Mouse (Mus musculus) splenic B cell, adult 2 months (primary cell): ENCODE data around the gene Dgkb.

ENCODE experiments used
- DNase-seq: peaks from one replicate; pipeline ENCODE4 v3.0.0-alpha.2; 2011; ENCODE audit warnings: low read depth, low spot score
- H3K27me3 ChIP-seq: 2 replicates; pipeline ENCODE4 v1.6.1; 2012; ENCODE audit warnings: mild to moderate bottlenecking, low read length, moderate library complexity, mixed read lengths; ENCODE audit not compliant: control insufficient read depth, poor library complexity, insufficient read depth, severe bottlenecking
- H3K36me3 ChIP-seq: 2 replicates; pipeline ENCODE4 v1.6.1; 2012; ENCODE audit warnings: mild to moderate bottlenecking, low read length, moderate library complexity, mixed read lengths; ENCODE audit not compliant: control insufficient read depth, poor library complexity, insufficient read depth, severe bottlenecking

The Dgkb gene

DNA sequence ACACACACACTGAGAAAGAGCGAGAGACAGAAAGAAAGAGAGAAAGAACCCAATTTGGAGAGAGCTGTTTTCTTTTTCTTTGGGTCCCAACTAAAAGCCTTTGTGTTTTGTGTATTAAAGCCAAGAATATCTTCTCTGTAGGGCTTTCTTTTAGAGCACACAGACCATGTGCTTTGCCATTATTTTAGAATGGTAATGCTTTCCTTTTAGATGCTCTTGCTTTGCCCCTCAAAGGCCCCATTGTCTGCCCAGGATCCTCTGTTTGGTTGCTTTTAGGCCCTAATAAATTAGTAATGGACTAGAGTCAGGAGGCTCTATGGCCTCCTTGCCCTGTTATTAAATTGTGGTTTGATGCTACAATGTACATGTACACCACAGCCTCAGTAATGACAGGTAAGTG is 690.7 kb downstream of the Dgkb start:
- Histone ChIP-seq H3K36me3 (no peaks in the 10 kb centered on the region), H3K27me3 (no peaks in the 10 kb centered on the region)
- DNase-seq, result no peak

DNA sequence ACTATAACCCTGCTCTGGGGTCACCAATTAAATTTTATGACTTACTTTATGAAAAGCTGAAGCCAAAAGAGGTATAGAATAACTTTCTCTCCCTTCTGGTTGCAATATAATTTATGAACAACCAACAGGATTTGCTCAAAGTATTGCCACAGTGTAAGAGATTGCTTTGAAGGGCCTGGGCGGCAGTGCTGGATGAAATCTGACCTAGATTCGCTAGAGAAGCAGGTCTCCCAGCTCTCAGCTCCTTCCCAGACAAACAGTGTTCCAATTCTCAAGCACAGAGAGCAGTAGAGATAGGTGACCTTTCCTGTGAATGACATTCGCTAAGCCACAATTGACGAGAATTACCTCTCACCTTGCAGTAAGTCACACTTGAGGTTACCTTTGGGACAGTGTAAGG is 727.9 kb downstream of the Dgkb start:
- H3K36me3 ChIP-seq, result no peaks in the 10 kb centered on the region
- no peaks in the 10 kb centered on the region for H3K27me3 ChIP-seq
- no peak for DNase-seq

DNA sequence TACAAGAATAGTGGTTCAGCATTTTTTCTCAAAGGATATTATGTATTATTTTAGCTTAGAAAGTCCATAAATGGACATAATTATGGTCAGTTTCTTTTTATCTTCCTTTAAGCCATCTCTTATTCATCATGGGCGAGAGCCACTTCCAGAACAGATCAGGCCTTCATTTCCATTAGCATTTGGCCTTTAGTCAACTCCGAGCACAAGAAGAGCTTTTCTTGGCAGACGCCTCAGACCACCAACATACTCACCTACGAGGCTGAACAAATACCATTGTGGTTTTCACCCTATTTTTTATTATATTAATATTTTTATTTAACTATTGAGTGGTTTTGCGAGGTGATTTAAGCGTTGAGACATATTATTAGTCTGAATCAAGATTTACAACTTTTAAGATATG is 759.6 kb downstream of the Dgkb start:
- no peaks in the 10 kb centered on the region for H3K36me3 ChIP-seq
- DNase-seq, result no peak
- H3K27me3 ChIP-seq, result no peaks in the 10 kb centered on the region

DNA sequence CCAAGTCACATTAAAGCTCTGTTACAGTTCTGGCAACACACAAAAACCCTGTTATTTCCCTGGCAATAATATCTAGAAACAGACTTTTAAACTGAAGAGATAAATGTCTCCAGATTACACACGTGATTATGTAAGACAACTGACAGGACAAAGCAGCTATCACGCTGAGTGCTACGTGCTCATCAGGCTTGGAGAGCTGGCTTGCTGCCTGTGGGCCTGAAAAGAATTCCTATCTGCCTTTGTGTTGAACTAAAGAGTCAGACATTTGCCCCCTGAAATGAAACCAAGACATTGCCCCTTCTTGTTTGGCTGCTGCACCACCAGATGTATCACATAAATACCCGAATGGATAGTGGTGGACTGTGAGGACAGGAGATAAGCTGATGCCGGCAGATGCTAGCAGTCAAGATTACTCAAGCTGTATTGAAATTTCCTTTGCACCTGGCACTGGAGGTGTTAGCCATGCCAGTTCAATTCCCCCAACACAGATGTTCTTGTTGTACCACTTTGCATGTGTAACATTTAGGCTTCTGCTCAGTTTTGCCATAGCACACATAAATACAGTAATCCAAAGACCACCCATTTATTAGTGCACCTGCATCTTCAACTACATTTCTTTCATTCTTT is 761.8 kb downstream of the Dgkb start:
- no peaks in the 10 kb centered on the region for H3K36me3 ChIP-seq
- no peak for DNase-seq
- H3K27me3 ChIP-seq, result no peaks in the 10 kb centered on the region

DNA sequence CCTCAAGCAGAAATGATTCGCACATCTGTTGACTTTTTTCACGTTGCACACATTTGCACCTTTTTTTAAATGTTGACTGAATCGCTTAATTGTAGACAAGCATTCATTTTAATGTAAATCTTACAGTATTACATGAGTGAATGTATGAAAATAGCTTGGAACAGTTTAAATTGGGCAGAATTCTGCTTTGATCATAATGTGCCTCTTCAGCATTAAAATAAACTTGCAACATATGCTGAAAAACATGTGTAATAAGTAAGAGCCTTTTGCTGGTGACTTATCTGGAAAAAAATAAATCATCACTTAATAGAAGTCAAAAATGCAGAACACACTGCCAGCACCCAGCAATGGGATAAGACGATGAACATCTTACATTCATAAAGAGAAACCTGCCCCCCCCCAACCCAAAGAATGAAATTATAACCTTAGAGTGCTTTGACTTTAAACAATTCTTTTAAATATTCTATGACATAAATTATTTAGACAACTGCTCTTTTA is 768.9 kb downstream of the Dgkb start:
- DNase-seq, result no peak
- Histone ChIP-seq H3K36me3 (no peaks in the 10 kb centered on the region), H3K27me3 (no peaks in the 10 kb centered on the region)

DNA sequence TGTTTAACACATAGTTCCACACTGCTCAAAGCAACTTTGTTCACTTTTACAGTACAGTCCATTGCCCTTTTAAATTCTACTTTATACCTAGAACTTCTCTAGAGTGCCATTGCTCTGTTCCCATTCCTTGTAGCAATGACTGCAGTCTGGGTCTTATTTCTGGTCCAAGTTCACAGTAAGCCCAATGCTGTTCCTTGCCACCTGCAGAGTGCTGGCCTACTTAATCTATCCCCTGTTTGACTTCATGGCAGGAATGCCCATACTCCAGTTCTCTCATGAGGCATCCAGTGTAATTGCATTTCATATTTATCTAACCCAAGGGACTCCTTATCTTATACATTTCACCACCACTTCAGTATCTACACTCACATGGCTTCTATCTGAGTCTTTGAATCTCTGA is 772.4 kb downstream of the Dgkb start:
- Histone ChIP-seq H3K27me3 (no peaks in the 10 kb centered on the region), H3K36me3 (no peaks in the 10 kb centered on the region)
- DNase-seq, result no peak

DNA sequence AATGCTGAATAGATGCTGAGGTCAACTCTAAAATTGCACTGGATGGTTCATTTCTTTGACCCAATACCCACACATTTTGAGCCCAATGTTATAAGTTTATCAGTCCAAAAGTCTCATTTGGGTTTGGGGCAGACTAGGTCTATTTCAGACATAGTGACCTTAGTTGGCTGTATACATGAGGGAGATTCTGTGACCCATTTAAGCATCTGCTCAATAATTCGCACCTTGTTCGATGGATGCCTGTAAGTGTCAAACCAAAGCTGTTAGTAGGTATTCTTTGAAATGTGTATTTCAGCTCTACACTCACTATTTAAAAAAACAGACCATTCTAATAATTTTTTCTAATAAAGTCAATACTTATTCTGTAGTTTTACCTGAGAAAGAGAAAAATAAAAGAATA is 776.1 kb downstream of the Dgkb start:
- Histone ChIP-seq H3K36me3 (no peaks in the 10 kb centered on the region), H3K27me3 (no peaks in the 10 kb centered on the region)
- no peak for DNase-seq

DNA sequence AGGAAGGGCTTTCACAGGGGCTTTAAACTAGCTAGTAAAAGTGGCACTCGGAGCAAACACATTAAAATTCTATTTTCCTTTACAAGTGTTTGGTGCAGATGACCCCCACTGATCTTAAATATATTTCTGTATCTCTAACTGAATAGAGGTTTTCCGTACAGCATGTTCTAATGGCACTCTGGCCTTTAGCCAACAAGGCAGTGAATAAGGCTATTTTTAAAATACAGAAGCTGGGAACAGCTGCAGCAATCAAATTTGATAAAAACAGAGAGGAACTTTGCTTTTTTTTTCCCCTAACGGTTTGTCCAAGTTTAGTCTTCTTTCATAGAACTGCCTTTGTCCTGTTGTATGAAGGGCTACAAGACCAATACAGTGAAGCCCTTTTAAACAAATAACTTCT is 776.5 kb downstream of the Dgkb start:
- DNase-seq, result no peak

DNA sequence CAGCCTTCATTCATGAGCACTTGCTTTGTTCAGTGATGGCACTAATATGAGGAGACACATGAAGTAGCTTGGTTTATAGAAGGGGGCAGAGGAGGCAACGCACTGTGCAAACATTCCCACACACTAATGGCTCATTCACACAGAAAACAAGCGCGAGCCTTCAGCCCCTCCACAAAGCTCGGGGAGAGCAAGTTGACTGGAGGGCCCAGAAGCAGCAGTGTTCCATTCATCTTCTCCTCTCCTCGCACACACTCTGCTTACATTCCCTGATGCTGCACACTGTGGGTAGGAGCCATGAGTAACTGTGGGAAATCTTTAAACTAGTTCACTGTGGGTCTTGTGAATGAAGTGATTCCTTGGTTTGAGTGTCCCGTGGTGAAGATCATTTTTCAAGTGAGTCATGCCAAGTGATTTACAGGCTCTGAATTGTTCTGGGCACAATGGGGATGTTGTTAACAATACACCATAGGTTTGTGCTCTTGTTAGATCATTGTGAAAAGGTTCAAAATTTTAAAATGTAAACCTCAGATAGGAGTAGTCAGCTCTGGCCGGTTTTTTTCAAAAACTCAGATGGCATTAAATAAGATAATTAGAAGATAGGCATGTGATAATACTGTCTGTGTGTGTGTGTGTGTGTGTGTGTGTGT is 779.0 kb downstream of the Dgkb start:
- Histone ChIP-seq H3K36me3 (no peaks in the 10 kb centered on the region), H3K27me3 (no peaks in the 10 kb centered on the region)
- no peak for DNase-seq

More for the DNA sequence above, 776.5 kb downstream of the Dgkb start:
- Histone ChIP-seq H3K27me3 (no peaks in the 10 kb centered on the region), H3K36me3 (no peaks in the 10 kb centered on the region)

DNA sequence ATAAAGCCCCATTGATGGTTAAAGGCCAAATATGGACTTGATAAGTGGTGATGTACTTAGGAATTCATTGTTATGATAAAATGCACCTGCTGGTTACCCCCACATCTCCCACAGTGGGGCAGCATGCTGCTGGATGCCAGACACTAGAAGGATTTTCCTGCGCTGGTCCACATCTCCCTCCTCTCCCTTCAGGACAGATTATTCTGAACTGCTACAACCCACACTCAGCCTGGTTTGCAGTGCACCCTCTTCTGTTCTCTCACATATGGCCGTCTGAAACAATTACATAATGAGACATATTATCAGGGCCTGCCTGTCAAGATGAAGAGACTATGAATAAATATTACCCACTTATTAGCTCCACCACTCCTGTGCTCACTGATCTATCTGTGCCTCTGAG is 780.6 kb downstream of the Dgkb start:
- no peak for DNase-seq
- no peaks in the 10 kb centered on the region for H3K27me3 ChIP-seq
- H3K36me3 ChIP-seq, result no peaks in the 10 kb centered on the region

DNA sequence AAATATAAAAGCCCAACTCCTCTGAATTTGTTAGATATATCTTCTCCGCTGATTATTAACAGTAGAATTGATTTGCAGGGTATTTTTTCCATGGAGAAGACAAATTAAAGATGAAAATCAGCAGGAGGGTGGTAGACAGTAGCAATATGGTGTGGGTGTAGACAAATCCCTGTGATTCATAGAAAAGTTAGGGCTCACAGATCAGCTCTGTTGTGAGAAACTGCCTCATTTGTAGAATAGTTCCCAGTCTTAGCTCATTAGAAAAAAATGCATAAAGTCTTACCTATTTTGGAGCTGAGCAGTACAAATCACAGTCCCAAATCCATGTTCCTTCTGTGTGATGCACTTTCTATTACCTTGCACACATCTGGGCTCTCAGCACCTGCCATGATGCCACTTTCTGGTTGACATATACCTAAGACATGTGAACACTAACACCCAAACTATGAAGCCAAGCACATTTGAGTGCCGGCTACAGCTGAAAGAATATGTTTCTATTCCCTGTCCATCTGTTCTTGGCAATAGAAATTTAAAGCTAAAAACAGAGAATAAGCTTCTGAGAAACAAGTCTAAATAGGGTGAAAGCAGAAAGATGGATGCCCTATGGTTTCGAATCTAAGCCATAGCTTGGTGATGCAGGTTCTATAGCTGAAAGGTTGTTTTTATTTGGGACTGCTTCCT is 782.8 kb downstream of the Dgkb start:
- no peak for DNase-seq
- H3K27me3 ChIP-seq, result no peaks in the 10 kb centered on the region
- H3K36me3 ChIP-seq, result no peaks in the 10 kb centered on the region

DNA sequence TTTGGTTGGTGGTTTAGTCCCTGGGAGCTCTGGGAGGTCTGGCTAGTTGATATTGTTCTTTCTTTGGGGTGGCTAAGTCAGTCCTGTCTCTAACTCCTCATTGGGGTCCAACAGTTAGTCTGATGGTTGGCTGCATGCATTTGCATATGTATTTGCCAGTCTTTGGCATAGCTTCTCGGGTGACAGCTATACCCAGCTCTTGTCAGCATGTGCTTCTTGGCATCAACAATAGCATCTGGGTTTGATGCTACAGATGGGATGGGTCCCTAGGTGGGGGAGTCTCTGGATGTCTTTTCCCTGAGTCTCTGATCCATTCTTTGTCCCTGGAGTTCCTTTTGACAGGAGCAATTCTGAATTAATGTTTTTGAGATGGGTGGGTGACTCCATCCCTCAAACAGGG is 790.6 kb downstream of the Dgkb start:
- Histone ChIP-seq H3K36me3 (no peaks in the 10 kb centered on the region), H3K27me3 (no peaks in the 10 kb centered on the region)
- DNase-seq, result no peak

DNA sequence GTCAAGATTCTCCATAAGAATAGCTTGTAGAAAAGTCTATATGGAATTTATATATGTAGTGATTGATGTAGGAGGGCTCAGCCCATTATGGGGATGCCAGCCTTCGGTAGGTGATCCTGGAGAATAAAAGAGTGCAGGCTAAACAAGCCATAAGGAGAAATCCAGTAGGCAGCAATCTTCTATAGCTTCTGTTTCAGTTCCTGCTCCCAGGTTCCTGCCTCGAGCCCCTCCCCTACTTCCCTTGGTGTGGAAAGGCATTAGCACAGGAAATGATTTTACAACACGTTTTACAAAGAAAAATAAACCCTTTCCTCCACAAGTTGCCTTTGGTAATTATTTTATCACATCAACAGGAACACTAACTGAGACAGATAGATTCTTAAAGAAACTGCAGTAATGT is 850.7 kb downstream of the Dgkb start:
- Histone ChIP-seq H3K27me3 (no peaks in the 10 kb centered on the region), H3K36me3 (no peaks in the 10 kb centered on the region)
- no peak for DNase-seq
